Mouse (Mus musculus) liver, adult 2 months (tissue): ENCODE measurements around the gene A4galt.

Experiments
- CTCF ChIP-seq: fragments of 200-500 bp; IDR thresholded peaks from 2 replicates; pipeline ENCODE4 v1.5.1; 2011; ENCODE audit warnings: low read depth, low read length, control low read depth
- POLR2A ChIP-seq: fragments of 200-500 bp; IDR thresholded peaks from 2 replicates; pipeline ENCODE4 v1.6.1; 2011; ENCODE audit warnings: low read length, control low read depth; ENCODE audit not compliant: insufficient read depth; ENCODE audit errors: extremely low read depth

DNA sequence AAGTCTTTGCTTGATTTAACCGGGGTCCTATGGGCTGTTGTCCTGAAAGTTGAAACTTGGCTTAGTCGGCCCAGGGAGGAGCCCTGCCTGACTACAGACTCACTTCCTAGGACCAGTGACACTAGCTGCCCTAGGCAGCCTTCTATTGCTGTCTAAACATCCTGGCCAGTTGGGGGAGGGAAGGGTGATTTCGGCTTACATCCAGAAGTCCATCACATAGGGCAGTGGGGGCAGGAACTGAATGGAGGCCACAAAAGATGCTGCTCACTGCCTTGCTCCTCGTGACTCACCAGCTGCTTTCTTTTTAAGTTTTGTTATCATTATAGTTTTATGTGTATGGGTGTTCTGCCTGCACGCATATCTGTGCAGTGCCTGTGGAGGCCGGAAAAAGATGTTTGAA lies 41.6 kb upstream of the A4galt start:
- TF ChIP-seq CTCF, result no peak
- no peak for TF ChIP-seq POLR2A
